Mouse (Mus musculus) intestine, embryonic 16.5 days (tissue): ENCODE measurements around the gene Tmem108. TPM values are rescaled to one million over a fixed set of nuclear protein-coding genes. Genes with fewer than 3 reads are reported as not detected.

Source experiments
- polyA plus RNA-seq: library from polyadenylated mRNA; unstranded; fragments of >200 nt; fragmentation: Nextera tagmentation; extraction: Ambion mirVana; gene quantifications from 2 replicates; pipeline ENCODE4 v1.2.1, GENCODE M21; 2015

Gene Tmem108
- polyA plus RNA-seq, 1 experiment from 2014 or later = 7.2 TPM

Other genes with a start within 250 kb of the Tmem108 start
- 2.3 and 2.5 TPM in 2 replicates for gene Nphp3, start 240.7 kb upstream of the Tmem108 start, polyA plus RNA-seq